Mouse (Mus musculus) adrenal gland (tissue): ENCODE measurements around the gene Foxn4.

Source experiments
- intact Hi-C: fragments of 180-260 bp; cut with DNase I; formaldehyde crosslinking; loops from one replicate; pipeline ENCODE4 v1.15.1; 2025
- long read RNA-seq, 2 experiments: library from polyadenylated mRNA; unstranded; transcript quantifications; one replicate each; pipeline ENCODE4 v2.0.0; 2020; ENCODE audit warnings: borderline replicate concordance in 1 of 2; ENCODE audit not compliant: insufficient replicate concordance in 1 of 2

Gene Foxn4
- long read RNA-seq, experiment 1 = 0 reads
- long read RNA-seq, experiment 2 = 0 reads

DNA sequence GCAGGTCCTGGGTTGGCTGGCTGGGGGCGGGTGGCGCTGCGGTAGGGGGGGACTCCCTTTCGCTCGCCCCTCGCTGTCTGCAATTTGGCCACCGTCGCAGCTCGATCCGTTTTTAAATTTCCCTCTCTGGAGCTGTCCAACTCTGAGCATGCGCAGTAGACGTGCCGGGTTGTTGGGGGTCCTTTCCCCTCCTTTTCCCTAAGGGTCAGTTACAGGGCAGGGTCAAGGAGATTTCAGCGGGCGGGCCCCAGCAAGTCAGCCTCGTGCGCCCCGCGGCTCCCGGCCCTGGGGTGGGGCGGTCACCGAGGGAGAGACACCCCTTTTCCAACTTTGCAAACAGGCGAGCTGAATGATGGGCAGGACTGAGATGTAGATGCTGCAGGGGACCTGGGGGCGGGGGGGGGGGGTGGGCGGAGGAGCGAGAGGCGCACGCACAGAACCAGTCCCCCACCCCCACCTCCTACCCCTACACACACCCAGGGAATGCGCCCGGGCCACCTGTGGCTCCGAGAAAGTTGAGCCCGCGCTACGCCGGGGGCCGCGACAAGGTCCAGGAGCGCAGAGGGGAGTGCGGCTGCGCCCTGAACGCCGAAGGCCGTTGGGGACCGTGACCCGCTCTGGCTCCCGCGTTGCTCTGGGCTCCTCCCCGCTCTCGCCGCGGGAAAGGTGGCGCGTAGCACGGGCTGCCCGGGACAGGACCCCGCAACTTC lies at the start of gene Foxn4:
TSS of gene Foxn4 (minus strand) at position 115 of the 710 bp plus-strand sequence.
- intact Hi-C loops = no loop called here

DNA sequence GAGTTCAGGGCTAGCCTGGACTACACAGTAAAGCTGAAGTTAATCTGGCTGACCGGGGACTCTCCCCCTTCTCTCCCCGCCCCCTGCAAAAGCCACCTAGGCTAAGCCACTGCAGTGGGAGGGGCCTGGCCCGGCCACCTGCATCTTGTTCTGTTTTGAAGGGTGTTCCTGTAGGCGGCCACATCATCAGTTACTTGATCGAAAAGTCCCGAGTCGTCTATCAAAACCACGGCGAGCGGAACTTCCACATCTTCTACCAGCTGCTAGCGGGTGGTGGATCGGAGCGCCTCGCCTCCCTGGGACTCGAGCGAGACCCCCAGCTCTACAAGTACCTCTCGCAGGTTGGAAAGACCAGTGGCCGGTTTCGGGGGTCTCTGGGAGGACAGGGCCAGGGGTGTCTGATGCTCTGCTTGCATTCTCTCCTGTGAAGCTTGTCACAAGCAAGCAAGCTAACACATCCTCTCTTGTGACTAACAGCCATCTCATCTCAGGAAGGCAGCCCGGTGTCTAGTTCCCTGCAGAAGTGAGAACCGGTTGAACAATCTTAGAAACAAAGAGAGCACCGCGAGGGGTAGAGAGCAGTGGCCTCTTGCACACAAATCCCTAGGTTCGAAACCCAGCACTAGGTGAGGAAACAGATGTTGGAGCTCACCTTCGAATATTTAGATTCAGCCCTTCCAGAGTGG lies 49.6 kb upstream of the Foxn4 start:
- intact Hi-C loops = no loop called here

DNA sequence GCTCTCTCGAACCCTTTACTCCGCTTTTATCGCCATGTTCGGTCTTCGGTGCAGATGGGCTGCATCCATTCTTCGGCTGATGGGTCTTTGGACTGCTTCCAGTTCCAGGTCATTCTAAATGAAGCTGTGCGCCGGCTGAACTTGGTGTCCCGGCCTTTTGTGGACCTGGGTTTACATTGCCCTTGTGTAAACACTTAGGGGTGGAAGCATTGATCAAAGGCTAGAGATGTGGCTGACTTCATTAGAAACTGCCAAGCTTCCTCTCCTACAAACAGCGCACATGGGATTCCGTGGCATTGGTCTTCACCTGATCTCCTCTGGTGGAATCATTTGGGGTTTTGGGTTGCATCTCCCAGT lies 36.1 kb upstream of the Foxn4 start:
- intact Hi-C loops = loop anchor here (2.0 to 10.0 kb wide), 5 partner anchors 63 to 323 kb away; partner anchors contain the start of genes Kctd10 and Ube3b

DNA sequence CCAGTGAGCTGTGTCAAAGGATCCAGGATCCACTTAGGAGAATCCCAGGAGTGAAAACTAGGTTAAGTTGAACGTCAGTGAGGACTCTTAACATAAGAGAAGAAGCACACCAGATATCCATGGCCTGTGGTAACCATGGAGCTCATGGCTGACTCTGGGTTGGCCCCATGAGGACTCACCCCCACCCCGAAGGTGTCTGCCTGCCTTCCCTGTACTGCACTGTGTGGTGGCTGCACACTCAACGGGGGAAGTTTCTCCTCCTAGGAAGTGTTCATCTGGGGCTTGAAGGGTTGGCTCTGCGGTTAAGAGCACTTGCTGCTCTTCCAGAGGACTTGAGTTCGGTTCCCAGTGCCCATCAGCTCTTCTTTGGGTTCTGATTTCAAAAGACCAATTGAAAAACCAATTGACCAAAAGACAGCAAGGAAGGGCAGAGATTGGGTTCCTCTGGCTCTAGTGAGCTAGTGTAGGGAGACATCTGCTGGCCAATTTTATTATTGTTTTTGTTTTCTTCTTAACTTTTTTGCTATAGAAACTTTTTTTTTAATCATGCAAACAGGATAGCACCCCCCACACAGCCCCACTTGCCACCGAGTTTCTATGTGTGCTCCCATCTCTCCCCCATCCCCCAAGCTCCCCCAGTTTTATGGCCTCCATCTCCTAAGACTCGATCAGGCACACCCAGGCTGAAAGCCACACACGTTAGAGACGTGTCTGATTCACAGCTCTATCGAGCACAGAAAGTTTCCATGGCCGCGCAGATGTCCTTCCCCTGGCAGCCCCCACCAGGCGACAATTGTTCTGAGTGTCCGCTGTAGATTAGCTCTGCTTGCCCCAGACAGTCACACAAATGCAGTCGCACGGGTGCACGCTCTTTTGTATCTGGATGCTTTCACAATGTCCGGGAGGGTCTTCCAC lies 35.4 kb upstream of the Foxn4 start:
- intact Hi-C loops = loop anchor here (2.0 to 10.0 kb wide), 3 partner anchors 62 to 264 kb away; no protein-coding TSS in a partner anchor

DNA sequence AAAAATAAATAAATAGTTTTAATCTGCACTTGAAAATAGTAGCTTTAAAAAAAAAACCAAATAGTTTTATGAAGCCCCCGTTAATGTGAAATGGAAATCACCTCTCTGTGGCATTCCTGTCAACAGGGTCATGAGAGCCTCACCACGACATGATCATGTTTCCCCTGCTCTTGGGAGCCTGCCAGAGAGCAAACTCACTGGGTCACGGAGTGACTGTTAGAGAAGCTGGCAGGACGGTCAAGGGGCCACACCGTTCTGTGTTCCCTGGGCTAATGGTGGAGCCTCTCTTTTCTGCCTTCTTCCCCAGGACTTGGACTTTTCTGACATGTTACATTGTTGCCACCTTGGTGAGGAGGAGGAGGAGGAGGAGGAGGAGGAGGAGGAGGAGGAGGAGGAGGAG lies 32.9 kb upstream of the Foxn4 start:
- intact Hi-C loops = loop anchor here (10.0 kb wide), 2 partner anchors 122 to 262 kb away; no protein-coding TSS in a partner anchor

DNA sequence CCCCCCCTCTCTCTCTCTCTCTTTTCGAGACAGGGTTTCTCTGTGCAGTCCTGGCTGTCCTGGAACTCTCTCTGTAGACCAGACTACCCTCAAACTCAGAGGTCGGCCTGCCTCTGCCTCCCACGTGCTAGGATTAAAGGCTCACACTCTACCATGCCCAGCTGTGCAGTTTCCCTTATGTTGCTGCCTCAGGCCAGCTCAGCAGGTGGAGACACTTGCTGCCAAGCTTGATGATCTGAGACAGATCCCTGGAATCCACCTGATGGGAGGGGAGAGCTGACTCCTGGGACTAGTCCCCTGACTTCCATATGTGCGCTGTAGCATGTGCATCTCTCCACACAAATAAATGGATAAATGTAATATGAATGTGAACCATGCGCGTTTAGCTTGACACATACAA lies 29.6 kb upstream of the Foxn4 start:
- intact Hi-C loops = loop anchor here (10.0 kb wide), 2 partner anchors 118 to 258 kb away; no protein-coding TSS in a partner anchor

DNA sequence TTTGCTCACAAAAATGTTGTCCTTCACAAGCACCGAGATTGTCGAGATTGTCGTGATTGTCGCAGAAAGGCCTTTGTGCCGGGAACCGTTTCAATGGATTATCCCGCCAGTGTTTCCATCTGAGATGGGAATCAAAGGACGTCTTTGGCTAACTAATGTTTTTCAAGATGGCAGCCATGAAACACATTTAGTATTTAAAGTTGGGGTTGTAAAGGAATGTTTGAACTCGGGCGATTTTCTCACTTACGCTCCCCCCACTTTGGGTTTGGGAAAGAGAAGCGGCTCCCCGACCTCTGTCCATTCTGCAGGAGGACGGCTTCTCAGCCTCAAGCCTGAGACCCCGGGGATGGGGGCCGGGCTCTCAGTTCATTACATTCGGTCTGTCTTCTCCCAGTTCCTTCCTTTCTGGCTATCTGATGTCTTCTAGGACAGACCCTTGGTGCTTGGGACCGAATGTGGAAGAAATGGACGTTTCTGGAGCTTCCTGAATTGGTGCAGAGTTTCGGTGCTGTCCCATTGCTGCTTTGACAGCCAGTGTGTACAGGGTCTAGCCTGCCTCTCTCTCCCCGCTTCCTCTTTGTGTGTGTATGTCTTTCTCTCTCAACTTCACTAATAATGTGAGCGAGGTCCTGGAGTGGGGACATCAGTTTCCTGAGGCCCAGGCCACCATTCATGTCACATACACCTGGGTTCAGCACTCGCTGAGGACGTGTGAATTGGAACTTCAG lies 26.4 kb upstream of the Foxn4 start:
- intact Hi-C loops = loop anchor here (10.0 kb wide), 2 partner anchors 115 to 255 kb away; no protein-coding TSS in a partner anchor

DNA sequence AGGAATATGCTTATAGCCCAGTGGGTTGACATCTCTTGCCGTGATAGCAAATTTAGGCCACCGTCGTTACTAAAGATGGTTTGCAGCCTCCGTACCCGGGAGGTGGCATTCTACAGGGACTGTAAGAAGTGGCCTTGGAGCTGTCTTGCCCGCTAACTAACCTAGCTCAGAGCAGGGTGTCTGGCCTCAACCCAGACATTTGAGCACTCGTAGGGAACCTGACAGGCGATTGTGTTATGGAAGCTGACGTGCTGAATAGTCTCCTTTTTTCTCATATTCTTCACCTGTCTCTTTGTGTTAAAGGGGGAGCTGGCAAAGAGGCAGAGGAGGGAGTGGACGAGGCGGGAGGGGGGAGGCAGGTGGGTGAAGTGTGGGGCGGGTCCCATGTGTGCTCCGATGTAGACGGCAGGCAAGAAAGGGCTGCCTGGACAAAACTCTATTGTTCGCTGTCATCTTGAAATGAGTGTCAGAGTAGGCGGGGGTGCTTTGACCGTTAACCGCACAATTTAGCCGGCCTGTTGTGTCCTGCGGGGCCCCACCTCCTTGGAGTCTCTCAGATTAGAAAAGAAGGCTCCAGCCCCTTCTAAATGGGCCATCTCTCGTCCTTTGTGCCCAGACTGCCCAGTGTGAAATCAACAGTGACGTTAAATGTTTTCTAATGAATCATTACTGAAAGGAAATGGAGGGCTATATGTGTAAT lies 25.7 kb upstream of the Foxn4 start:
- intact Hi-C loops = no loop called here

DNA sequence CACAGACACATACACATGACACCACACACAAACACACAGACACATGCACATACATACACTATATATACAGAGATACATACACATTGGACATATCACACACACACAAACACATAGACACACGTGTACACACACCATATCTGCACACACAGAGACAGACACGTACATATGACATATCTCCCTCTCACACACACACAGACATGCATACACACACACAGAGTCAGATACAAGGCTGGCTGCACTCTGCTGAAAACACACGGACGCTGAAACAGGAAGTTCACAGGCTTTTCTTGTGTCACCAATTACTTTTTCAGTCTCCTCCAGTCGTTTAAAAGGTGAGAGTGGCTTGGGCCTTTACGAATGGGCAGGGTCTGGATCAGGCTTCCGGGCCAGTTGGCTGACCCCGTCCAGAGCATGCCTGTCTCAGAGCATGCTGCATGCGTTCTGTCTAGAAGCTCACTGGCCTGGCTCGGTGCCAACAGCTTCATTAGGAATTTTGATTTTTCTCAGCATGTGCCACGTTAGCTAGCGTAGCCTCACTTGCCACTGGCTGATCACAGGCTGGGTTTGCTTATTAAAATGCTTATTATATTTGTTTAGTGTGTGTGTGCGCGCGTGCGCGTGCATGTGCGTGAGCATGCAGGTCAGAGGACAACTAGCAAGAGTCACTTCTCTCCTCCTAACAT lies 24.7 kb upstream of the Foxn4 start:
- intact Hi-C loops = no loop called here

DNA sequence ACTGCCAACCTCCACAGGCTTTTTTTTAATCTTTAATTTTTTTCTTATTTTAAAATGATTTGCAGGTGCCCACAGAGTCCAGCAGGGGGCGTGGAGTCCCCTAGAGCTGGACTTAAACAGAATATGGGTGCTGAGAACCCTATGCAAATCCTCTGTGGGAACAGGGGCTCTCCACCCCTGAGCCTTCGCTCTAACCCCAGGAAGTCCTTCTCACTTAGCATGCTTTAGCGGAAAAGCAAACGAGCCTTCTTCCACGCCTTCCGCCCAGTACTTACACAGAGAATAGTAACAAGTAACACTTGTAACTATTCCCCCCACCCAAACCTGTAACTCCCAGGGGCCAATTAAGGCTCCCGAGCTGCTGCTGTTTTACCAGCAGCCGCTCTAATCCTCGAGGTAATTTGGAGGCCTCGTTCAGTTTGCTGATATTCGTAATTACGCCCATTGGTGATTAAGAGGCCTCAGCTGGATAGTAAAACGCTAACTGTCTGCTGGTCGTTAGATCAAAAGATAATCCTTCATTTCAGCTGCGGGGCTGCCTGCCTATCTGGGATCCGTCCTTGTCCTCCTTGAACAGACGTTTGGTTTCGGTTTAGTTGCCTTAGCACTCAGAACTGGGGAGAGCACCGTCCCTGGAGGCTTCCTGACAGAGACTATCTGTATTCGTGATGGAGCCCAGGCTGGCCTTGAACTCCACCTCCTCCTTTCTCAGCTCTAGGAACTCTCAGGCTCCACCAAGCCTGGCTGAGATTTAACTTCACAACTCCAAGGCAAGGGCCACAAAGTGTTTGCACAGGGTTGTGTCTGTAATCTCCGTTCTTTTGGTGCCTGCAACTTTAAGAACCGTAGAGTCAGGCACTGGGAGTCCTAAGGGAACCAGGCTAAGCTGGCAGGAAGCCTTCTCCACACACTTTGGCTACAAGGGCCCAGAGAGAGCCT lies 23.4 kb upstream of the Foxn4 start:
- intact Hi-C loops = no loop called here

DNA sequence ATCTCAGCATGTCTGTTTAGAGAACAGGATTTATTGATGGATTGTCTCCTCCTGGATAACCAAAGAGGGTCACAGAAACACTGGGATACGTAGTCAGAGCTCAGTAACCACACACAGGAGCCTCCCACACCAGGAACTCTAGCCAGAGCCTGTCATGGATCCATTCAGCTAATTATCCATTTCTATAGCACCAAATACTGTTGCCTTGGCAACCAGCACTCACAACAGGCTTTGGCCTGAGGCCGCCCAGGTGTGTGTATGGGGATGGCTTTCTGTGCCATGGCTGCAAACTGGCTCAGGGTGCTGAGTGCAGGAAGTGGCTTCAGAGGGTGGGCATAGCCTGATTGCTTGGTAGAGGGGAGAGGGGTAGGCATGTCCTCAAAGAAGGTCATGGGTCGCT lies 16.4 kb upstream of the Foxn4 start:
- intact Hi-C loops = no loop called here

DNA sequence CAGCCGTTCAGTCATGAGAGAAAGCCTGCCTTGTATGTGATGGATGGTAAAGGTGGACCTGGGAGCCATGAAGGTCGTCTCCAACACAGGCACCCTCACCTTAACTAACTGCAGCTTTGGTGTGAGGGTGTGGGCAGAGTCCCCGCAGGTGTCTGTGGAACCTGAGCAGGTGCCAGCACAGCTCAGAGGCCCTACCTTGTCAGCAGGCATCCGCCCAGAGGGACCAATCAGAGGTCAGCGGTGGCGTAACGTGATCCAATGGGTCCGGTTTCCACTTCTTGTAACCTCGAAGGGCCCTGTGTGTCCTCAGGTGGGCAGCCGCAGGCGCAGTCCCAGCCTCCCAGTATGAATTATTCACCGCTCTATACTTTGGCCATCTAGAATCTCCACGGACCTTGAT lies 15.3 kb upstream of the Foxn4 start, which contains the start of gene Myo1h:
TSS of gene Myo1h (plus strand) at position 293 of the 400 bp plus-strand sequence.
- intact Hi-C loops = no loop called here

DNA sequence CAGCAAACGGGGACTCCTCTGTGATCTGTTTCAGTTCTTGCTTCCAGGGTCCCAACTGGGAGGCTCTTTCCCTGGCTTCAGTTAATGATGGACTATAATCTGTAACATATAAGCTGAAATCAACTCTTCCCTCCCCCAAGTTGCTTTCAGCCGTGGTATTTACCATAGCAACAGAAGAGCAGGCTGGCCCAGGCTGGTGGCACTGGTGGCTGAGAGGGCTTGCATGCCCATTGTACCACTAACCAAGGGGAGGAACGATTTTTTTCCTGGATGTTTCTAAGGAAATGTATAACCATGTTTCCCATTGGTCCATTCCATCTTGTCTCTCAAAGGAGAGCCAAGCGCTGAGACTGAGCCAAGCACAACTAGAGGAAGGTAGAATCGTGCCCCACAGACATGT lies 14.8 kb upstream of the Foxn4 start:
- intact Hi-C loops = no loop called here

DNA sequence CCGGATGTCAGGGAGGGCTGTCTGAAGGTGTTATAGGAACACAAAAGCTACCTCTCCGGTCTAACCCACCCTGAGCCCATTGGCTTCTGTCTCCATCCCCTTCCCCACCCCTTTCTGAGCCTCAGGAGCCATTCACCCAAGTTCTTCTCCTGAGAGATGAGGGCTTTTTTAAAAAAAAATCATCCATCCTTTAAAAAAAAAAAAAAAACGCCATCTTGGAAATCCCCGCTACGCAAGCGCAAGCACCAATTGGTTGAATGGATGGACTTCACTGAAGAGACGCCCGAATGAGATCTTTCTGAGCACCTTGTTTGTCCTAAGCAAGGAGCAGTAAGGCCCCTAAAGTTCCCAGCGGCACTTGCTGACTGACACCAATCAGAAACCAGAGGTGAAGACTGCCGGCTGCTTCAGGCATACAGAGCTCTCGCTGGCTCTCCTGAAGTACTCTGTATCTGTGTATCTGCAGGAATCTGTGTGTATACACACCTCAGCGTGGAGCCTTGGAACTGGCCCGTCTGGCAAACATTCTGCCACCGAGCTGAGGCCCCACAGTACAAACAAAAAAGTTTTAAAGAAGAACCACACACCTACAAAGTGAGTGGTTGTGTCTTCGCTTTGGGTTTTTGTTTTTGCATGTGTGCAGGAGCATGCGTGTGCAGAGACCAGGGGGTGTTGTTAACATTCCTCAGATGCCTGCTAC lies 13.4 kb upstream of the Foxn4 start:
- intact Hi-C loops = no loop called here

DNA sequence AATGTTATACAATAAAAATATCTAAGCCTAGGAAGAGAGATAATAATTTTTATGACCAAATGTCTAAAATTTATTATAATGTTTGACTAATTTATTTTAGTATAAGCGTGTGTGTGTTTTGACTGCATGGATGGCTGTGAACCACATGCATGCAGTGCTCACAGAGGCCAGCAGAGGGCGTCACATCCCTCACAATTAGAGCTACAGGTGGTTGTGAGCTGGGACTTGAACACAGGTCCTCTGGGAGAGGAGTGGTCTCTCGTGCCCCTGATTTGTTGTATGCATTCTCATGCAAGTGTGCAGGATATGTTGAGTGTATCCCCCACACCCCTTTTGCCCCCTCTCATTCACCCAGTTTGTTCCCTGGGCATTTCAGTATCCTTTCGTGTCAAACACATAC lies 12.5 kb upstream of the Foxn4 start:
- intact Hi-C loops = no loop called here

DNA sequence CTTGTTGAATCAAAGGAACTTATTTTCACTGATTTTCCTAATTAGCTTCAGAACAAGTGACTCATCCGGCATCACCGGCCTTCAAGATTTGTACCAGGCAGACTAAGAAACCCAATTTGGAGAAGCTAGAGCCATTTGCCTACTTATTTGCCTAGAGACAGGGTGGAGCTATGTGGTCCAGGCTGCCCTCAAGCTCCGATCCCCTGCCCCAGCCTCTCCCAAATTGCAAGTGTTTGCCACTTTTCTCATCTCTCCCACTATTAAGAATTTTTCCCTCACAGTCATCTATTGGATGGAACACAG lies 11.7 kb upstream of the Foxn4 start:
- intact Hi-C loops = no loop called here

DNA sequence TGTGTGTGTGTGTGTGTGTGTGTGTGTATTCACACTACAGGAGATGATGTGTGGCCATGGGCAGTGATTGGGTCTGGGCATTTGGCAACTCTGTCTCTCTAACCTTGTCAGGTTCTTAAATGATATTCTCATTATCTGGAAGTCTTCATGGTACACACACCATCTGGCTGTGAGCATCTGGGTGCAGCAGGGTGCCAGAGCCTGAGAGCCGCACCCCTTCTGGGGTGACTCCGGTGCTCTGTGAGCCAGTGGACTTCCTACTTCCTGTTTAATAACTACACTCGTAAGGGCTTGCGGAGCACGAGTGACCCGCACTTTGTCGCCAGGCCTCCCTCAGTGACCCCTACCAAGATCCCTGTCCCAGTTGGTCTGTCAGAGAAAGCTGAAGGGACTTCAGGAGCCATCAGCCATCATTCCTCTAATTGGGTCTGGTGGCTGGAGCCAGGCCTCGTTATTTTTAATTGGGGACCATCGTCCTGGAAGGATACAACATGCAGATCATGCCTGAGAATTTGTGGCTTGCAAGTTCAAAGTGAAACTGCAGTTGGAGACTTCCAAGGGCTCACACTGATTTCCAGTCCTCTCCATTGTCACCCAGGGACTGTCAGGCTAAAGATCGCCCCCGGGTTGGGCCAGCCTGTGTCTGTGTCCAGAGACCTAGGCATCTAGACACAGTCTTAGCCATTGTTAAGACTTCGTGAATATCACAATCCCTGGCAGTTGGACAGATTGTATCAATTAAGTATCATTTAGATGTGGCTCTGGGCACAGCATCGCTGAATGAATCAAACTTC lies 11.2 kb upstream of the Foxn4 start:
- intact Hi-C loops = no loop called here
